Mouse (Mus musculus): Measurements from ENCODE around the gene Pdss2. TPM values are rescaled to one million over a fixed set of nuclear protein-coding genes. Genes with fewer than 3 reads are reported as not detected.

The Pdss2 gene
- 10 to 100 TPM; 20.5 to 21.6 TPM for total RNA-seq (2021)

- DNase-seq, result peak; percentile 93
These were observed at the start of gene Pdss2 for GRCm38 (mm10) chr10:43220910-43221625. Pdss2 (plus strand) TSS chr10:43221486.

- no peak for DNase-seq
These were observed 49.2 kb upstream of the Pdss2 start for GRCm38 (mm10) chr10:43172066-43172465.

- no peak for DNase-seq
These were observed 48.7 kb upstream of the Pdss2 start for GRCm38 (mm10) chr10:43172554-43172953.

- DNase-seq, result peak; percentile 84
These were observed 48.0 kb upstream of the Pdss2 start for GRCm38 (mm10) chr10:43173141-43173827.

GRCm38 (mm10) chr10:43173828-43174325 is 47.4 kb upstream of the Pdss2 start:
- DNase-seq, result peak; percentile 37

- peak; percentile 69 for DNase-seq
These were observed 46.7 kb upstream of the Pdss2 start, which contains the start of the genes Sobp and 9030612E09Rik for GRCm38 (mm10) chr10:43174326-43175155. Sobp (minus strand) TSS chr10:43174530. 9030612E09Rik (plus strand) TSS chr10:43174704.

- DNase-seq, result no peak
These were observed 46.1 kb upstream of the Pdss2 start for GRCm38 (mm10) chr10:43175156-43175601.

- DNase-seq, result peak; percentile 29
These were observed 40.9 kb upstream of the Pdss2 start for GRCm38 (mm10) chr10:43180313-43180912.

GRCm38 (mm10) chr10:43200206-43200605 is 21.1 kb upstream of the Pdss2 start:
- no peak for DNase-seq

- DNase-seq, result no peak
These were observed 17.4 kb upstream of the Pdss2 start for GRCm38 (mm10) chr10:43203865-43204264.

GRCm38 (mm10) chr10:43211866-43212265 is 9.4 kb upstream of the Pdss2 start:
- DNase-seq, result peak; percentile 20

GRCm38 (mm10) chr10:43217361-43217900 is 3.9 kb upstream of the Pdss2 start:
- no peak for DNase-seq

- DNase-seq, result no peak
These were observed 807 bp upstream of the Pdss2 start for GRCm38 (mm10) chr10:43220479-43220878.

- peak; percentile 40 for DNase-seq
These were observed 373 bp downstream of the Pdss2 start for GRCm38 (mm10) chr10:43221659-43222058.

GRCm38 (mm10) chr10:43223391-43223790 is 2.1 kb downstream of the Pdss2 start:
- no peak for DNase-seq

- DNase-seq, result no peak
These were observed 5.1 kb downstream of the Pdss2 start for GRCm38 (mm10) chr10:43226391-43226790.

GRCm38 (mm10) chr10:43229236-43229635 is 8.0 kb downstream of the Pdss2 start:
- DNase-seq, result no peak

GRCm38 (mm10) chr10:43234522-43234921 is 13.2 kb downstream of the Pdss2 start:
- DNase-seq, result no peak

- no peak for DNase-seq
These were observed 13.7 kb downstream of the Pdss2 start for GRCm38 (mm10) chr10:43235011-43235410.

GRCm38 (mm10) chr10:43235758-43236669 is 14.7 kb downstream of the Pdss2 start:
- DNase-seq, result no peak

GRCm38 (mm10) chr10:43242215-43242614 is 20.9 kb downstream of the Pdss2 start:
- DNase-seq, result no peak

Measured in heart, postnatal 4 days (tissue).